Mouse (Mus musculus): Measurements from ENCODE around the gene Slc34a3. TPM values are rescaled to one million over a fixed set of nuclear protein-coding genes. Genes with fewer than 3 reads are reported as not detected.

Slc34a3 gene
- polyA plus RNA-seq, 1 experiment from 2014 or later = not detected

- H3K36me3 ChIP-seq = peaks cover 15% of the 10 kb centered on the region
- no peak overlapping the region; the same call in 1 of the 2 replicates for H3K27ac ChIP-seq
- peaks cover 34% of the 10 kb centered on the region for H3K4me1 ChIP-seq
- DNase-seq (ENCODE audit: low spot score) = no peak
- peaks cover 51% of the 10 kb centered on the region for H3K27me3 ChIP-seq (ENCODE audit: low read depth, poor library complexity, severe bottlenecking)
- peak overlapping the region; percentile 63 for H3K4me3 ChIP-seq
- H3K9me3 ChIP-seq (replicated peaks) = no peaks in the 10 kb centered on the region
- 24% methylated on average over 6 of the region's 6 CpGs for WGBS
These were observed 7.2 kb upstream of the Slc34a3 start for GRCm38 (mm10) chr2:25241438-25241775.

- peak; percentile 79 for DNase-seq (ENCODE audit: low spot score)
- Histone ChIP-seq H3K27me3 (ENCODE audit: low read depth, poor library complexity, severe bottlenecking) (peaks cover 56% of the 10 kb centered on the region), H3K36me3 (peaks cover 10% of the 10 kb centered on the region), H3K27ac (peak overlapping the region; percentile 71), H3K4me3 (peak overlapping the region; percentile 63), H3K9me3 (replicated peaks) (no peaks in the 10 kb centered on the region), H3K4me1 (peaks cover 34% of the 10 kb centered on the region)
- WGBS = 2% methylated on average over 29 of the region's 29 CpGs
These were observed 6.7 kb upstream of the Slc34a3 start for GRCm38 (mm10) chr2:25240723-25241437.

GRCm38 (mm10) chr2:25240310-25240709 lies 6.1 kb upstream of the Slc34a3 start:
- H3K9me3 ChIP-seq (replicated peaks) = no peaks in the 10 kb centered on the region
- 46% methylated on average over 8 of the region's 8 CpGs for WGBS

GRCm38 (mm10) chr2:25239766-25240165 lies 5.6 kb upstream of the Slc34a3 start:
- no peaks in the 10 kb centered on the region for H3K36me3 ChIP-seq
- H3K4me3 ChIP-seq = no peak overlapping the region
- peaks cover 34% of the 10 kb centered on the region for H3K4me1 ChIP-seq
- no peak for DNase-seq (ENCODE audit: low spot score)
- H3K9me3 ChIP-seq (replicated peaks) = no peaks in the 10 kb centered on the region
- H3K27me3 ChIP-seq (ENCODE audit: low read depth, poor library complexity, severe bottlenecking) = peaks cover 67% of the 10 kb centered on the region
- 87% methylated on average over 3 of the region's 3 CpGs for WGBS
- no peak overlapping the region for H3K27ac ChIP-seq

More at GRCm38 (mm10) chr2:25240310-25240709, 6.1 kb upstream of the Slc34a3 start:
- Histone ChIP-seq H3K4me1 (peaks cover 34% of the 10 kb centered on the region), H3K27me3 (ENCODE audit: low read depth, poor library complexity, severe bottlenecking) (peaks cover 62% of the 10 kb centered on the region), H3K4me3 (peak overlapping the region; percentile 63), H3K36me3 (peaks cover 4% of the 10 kb centered on the region), H3K27ac (peak overlapping the region; percentile 71; the same call in 1 of the 2 replicates)
- DNase-seq (ENCODE audit: low spot score) = no peak

- Histone ChIP-seq H3K4me3 (no peak overlapping the region), H3K27ac (no peak overlapping the region), H3K27me3 (ENCODE audit: low read depth, poor library complexity, severe bottlenecking) (peaks cover 54% of the 10 kb centered on the region), H3K4me1 (peaks cover 33% of the 10 kb centered on the region), H3K9me3 (replicated peaks) (no peaks in the 10 kb centered on the region), H3K36me3 (no peaks in the 10 kb centered on the region)
- DNase-seq (ENCODE audit: low spot score) = no peak
These were observed 3.9 kb upstream of the Slc34a3 start for GRCm38 (mm10) chr2:25238106-25238505.

GRCm38 (mm10) chr2:25237522-25237921 lies 3.4 kb upstream of the Slc34a3 start:
- Histone ChIP-seq H3K36me3 (no peaks in the 10 kb centered on the region), H3K4me3 (no peak overlapping the region), H3K27me3 (ENCODE audit: low read depth, poor library complexity, severe bottlenecking) (peaks cover 53% of the 10 kb centered on the region), H3K27ac (no peak overlapping the region), H3K9me3 (replicated peaks) (no peaks in the 10 kb centered on the region), H3K4me1 (peaks cover 27% of the 10 kb centered on the region)
- 68% methylated on average over 4 of the region's 4 CpGs for WGBS
- no peak for DNase-seq (ENCODE audit: low spot score)

GRCm38 (mm10) chr2:25236614-25237013 lies 2.5 kb upstream of the Slc34a3 start, which contains the start of gene Rnf224:
Gene Rnf224 (minus strand): TSS chr2:25236787.
- no peaks in the 10 kb centered on the region for H3K9me3 ChIP-seq (replicated peaks)
- H3K36me3 ChIP-seq = no peaks in the 10 kb centered on the region
- no peak for DNase-seq (ENCODE audit: low spot score)
- no peak within 1 kb of the TSS for H3K4me3 ChIP-seq
- H3K27ac ChIP-seq = no peak within 1 kb of the TSS
- 36% methylated on average over 8 of the region's 8 CpGs for WGBS
- H3K4me1 ChIP-seq = peaks cover 18% of the 10 kb centered on the region
- peaks cover 53% of the 10 kb centered on the region for H3K27me3 ChIP-seq (ENCODE audit: low read depth, poor library complexity, severe bottlenecking)

GRCm38 (mm10) chr2:25234551-25235220 lies 522 bp upstream of the Slc34a3 start:
- DNase-seq (ENCODE audit: low spot score) = no peak
- H3K36me3 ChIP-seq = no peaks in the 10 kb centered on the region
- H3K4me1 ChIP-seq = peaks cover 3% of the 10 kb centered on the region; the same call in 1 of the 2 replicates
- 76% methylated on average over 5 of the region's 5 CpGs for WGBS
- no peak overlapping the region for H3K4me3 ChIP-seq
- H3K9me3 ChIP-seq (replicated peaks) = no peaks in the 10 kb centered on the region
- H3K27me3 ChIP-seq (ENCODE audit: low read depth, poor library complexity, severe bottlenecking) = peaks cover 57% of the 10 kb centered on the region
- no peak overlapping the region for H3K27ac ChIP-seq

GRCm38 (mm10) chr2:25233421-25233820 lies 743 bp downstream of the Slc34a3 start:
- WGBS = 81% methylated on average over 4 of the region's 4 CpGs
- peaks cover 11% of the 10 kb centered on the region for H3K4me1 ChIP-seq

GRCm38 (mm10) chr2:25231038-25231437 lies 3.1 kb downstream of the Slc34a3 start:
- H3K4me1 ChIP-seq = peaks cover 18% of the 10 kb centered on the region
- H3K36me3 ChIP-seq = no peaks in the 10 kb centered on the region
- H3K27me3 ChIP-seq (ENCODE audit: low read depth, poor library complexity, severe bottlenecking) = peaks cover 41% of the 10 kb centered on the region
- no peaks in the 10 kb centered on the region for H3K9me3 ChIP-seq (replicated peaks)
- no peak for DNase-seq (ENCODE audit: low spot score)
- WGBS = 61% methylated on average over 12 of the region's 12 CpGs
- no peak overlapping the region for H3K27ac ChIP-seq
- no peak overlapping the region for H3K4me3 ChIP-seq

More at GRCm38 (mm10) chr2:25233421-25233820, 743 bp downstream of the Slc34a3 start:
- no peaks in the 10 kb centered on the region for H3K36me3 ChIP-seq
- peaks cover 52% of the 10 kb centered on the region for H3K27me3 ChIP-seq (ENCODE audit: low read depth, poor library complexity, severe bottlenecking)
- DNase-seq (ENCODE audit: low spot score) = no peak
- H3K9me3 ChIP-seq (replicated peaks) = no peaks in the 10 kb centered on the region
- no peak overlapping the region for H3K4me3 ChIP-seq
- H3K27ac ChIP-seq = no peak overlapping the region

- Histone ChIP-seq H3K4me3 (no peak overlapping the region), H3K4me1 (peaks cover 22% of the 10 kb centered on the region), H3K9me3 (replicated peaks) (no peaks in the 10 kb centered on the region), H3K27ac (no peak overlapping the region), H3K36me3 (no peaks in the 10 kb centered on the region), H3K27me3 (ENCODE audit: low read depth, poor library complexity, severe bottlenecking) (peaks cover 36% of the 10 kb centered on the region)
- DNase-seq (ENCODE audit: low spot score) = no peak
- WGBS = 89% methylated on average over 7 of the region's 7 CpGs
These were observed 3.6 kb downstream of the Slc34a3 start for GRCm38 (mm10) chr2:25230581-25230980.

GRCm38 (mm10) chr2:25229582-25229981 lies 4.6 kb downstream of the Slc34a3 start:
- H3K9me3 ChIP-seq (replicated peaks) = no peaks in the 10 kb centered on the region
- H3K4me3 ChIP-seq = no peak overlapping the region
- no peak overlapping the region for H3K27ac ChIP-seq
- peaks cover 27% of the 10 kb centered on the region; the same call in 1 of the 2 replicates for H3K27me3 ChIP-seq (ENCODE audit: low read depth, poor library complexity, severe bottlenecking)
- DNase-seq (ENCODE audit: low spot score) = no peak
- peaks cover 26% of the 10 kb centered on the region for H3K4me1 ChIP-seq
- H3K36me3 ChIP-seq = no peaks in the 10 kb centered on the region
- 88% methylated on average over 5 of the region's 5 CpGs for WGBS

GRCm38 (mm10) chr2:25228995-25229530 lies 5.1 kb downstream of the Slc34a3 start:
- Histone ChIP-seq H3K9me3 (replicated peaks) (no peaks in the 10 kb centered on the region), H3K27ac (peak overlapping the region; percentile 82), H3K27me3 (ENCODE audit: low read depth, poor library complexity, severe bottlenecking) (peaks cover 27% of the 10 kb centered on the region; the same call in 1 of the 2 replicates), H3K4me3 (peak overlapping the region; percentile 41), H3K36me3 (no peaks in the 10 kb centered on the region), H3K4me1 (peaks cover 26% of the 10 kb centered on the region)
- DNase-seq (ENCODE audit: low spot score) = no peak
- 72% methylated on average over 6 of the region's 6 CpGs for WGBS
